Mouse (Mus musculus) ES-Bruce4 (cell line): ENCODE measurements around the gene Llgl2. TPM values are rescaled to one million over a fixed set of nuclear protein-coding genes. Genes with fewer than 3 reads are reported as not detected.

Source experiments
- H3K27ac ChIP-seq: 2 replicates; pipeline ENCODE4 v1.5.1; 2012; ENCODE audit warnings: low read length, inconsistent platforms; ENCODE audit not compliant: insufficient read depth
- H3K27me3 ChIP-seq: 2 replicates; pipeline ENCODE4 v1.6.1; 2012; ENCODE audit warnings: mild to moderate bottlenecking, low read length, inconsistent platforms; ENCODE audit not compliant: control insufficient read depth, poor library complexity, insufficient read depth, severe bottlenecking
- H3K36me3 ChIP-seq: 2 replicates; pipeline ENCODE4 v1.6.1; 2012; ENCODE audit warnings: inconsistent platforms, mild to moderate bottlenecking, low read length, moderate library complexity; ENCODE audit not compliant: control insufficient read depth, poor library complexity, insufficient read depth, severe bottlenecking
- H3K4me1 ChIP-seq: one replicate; pipeline ENCODE4 v1.8.1; 2011; ENCODE audit warnings: low read length; ENCODE audit not compliant: control insufficient read depth, insufficient read depth
- H3K4me3 ChIP-seq: 2 replicates; pipeline ENCODE4 v1.5.1; 2011; ENCODE audit warnings: low read depth, mild to moderate bottlenecking, low read length
- H3K9ac ChIP-seq: 2 replicates; pipeline ENCODE4 v1.6.1; 2012; ENCODE audit warnings: low read depth, mild to moderate bottlenecking, inconsistent platforms; ENCODE audit not compliant: poor library complexity, severe bottlenecking
- H3K9me3 ChIP-seq: replicated peaks from 2 replicates; pipeline ENCODE4 v1.6.1; 2012; ENCODE audit warnings: mild to moderate bottlenecking, low read length, inconsistent platforms; ENCODE audit not compliant: control insufficient read depth, poor library complexity, insufficient read depth, severe bottlenecking
- CTCF ChIP-seq: IDR thresholded peaks from one replicate; pipeline ENCODE4 v1.8.1; 2011; ENCODE audit warnings: low read depth, low read length
- EP300 ChIP-seq: IDR thresholded peaks from 2 replicates; pipeline ENCODE4 v1.6.1; 2011; ENCODE audit warnings: low read depth, low read length; ENCODE audit not compliant: insufficient read depth
- POLR2A ChIP-seq: IDR thresholded peaks from one replicate; pipeline ENCODE4 v1.8.1; 2011; ENCODE audit warnings: low read length; ENCODE audit not compliant: insufficient read depth
- polyA plus RNA-seq: library from polyadenylated mRNA; stranded (reverse); fragments of >200 nt; gene quantifications from 2 replicates; pipeline ENCODE4 v1.2.4, GENCODE M21; 2011; ENCODE audit warnings: low read depth; ENCODE audit not compliant: missing spikeins, insufficient read depth, insufficient read length

Gene Llgl2
- polyA plus RNA-seq, 1 experiment = 99.1 TPM

- H3K4me3 ChIP-seq = no peak overlapping the region
- TF ChIP-seq EP300 = no peak
- no peak for TF ChIP-seq POLR2A
- no peak for TF ChIP-seq CTCF
- no peak overlapping the region for H3K27ac ChIP-seq
- H3K36me3 ChIP-seq = peaks cover 10% of the 10 kb centered on the region; the same call in 1 of the 2 replicates
- no peaks in the 10 kb centered on the region for H3K9me3 ChIP-seq
- H3K4me1 ChIP-seq = no peaks in the 10 kb centered on the region
- no peaks in the 10 kb centered on the region for H3K27me3 ChIP-seq
- no peak overlapping the region for H3K9ac ChIP-seq
Observed at GRCm38 (mm10) chr11:115819915-115820623, 3.8 kb upstream of the Llgl2 start.

DNA sequence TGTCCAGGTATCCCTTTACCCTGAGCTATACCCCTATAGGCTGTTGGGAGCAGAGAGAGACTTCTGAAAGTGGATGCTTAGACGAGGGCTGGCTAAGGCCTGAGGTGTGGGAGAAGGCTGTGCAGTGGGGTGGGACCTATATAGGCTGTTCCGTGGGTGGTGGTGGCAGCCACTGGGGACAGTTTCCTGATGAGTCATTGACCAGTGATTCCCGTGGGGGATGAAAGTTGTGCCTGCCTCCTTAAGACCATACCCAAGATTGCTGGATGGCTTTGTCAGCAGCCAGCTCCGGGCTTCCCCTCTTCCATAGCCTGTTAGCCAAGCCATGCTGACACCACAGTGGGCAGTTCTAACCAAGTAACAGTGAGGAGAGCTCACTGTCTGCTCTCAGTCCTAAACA lies 2.8 kb upstream of the Llgl2 start:
- TF ChIP-seq CTCF (no peak), POLR2A (no peak), EP300 (no peak)
- H3K36me3 ChIP-seq = peaks cover 10% of the 10 kb centered on the region; the same call in 1 of the 2 replicates
- H3K27ac ChIP-seq = no peak overlapping the region
- H3K27me3 ChIP-seq = no peaks in the 10 kb centered on the region
- no peak overlapping the region for H3K9ac ChIP-seq
- H3K4me1 ChIP-seq = no peaks in the 10 kb centered on the region
- no peaks in the 10 kb centered on the region for H3K9me3 ChIP-seq
- H3K4me3 ChIP-seq = no peak overlapping the region

DNA sequence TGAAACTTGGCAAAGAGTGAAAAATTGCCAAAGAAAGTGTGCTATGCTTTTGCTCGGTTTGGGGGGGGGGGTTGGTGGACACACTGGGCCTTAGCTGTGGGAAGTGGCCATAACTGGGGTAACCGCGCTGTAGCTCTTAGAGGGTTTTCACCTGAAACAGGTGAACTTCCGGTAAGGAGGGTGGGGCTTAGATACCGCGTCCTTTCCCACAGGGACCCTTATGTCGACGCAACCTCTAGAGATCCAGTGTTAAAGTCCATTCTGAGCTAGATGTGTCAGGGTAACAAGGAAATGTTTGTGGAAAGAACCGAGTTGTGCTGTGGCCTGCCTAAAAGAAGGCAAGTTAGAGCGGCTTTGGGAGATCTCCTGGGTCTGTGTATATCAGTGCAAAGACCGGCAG lies 964 bp downstream of the Llgl2 start:
- Histone ChIP-seq H3K27ac (no peak overlapping the region), H3K36me3 (peaks cover 8% of the 10 kb centered on the region; the same call in 1 of the 2 replicates), H3K9ac (peak overlapping the region; percentile 85), H3K27me3 (no peaks in the 10 kb centered on the region), H3K4me1 (peaks cover 6% of the 10 kb centered on the region), H3K9me3 (no peaks in the 10 kb centered on the region), H3K4me3 (peak overlapping the region; percentile 90)
- TF ChIP-seq CTCF = no peak
- TF ChIP-seq EP300 = no peak
- no peak for TF ChIP-seq POLR2A

GRCm38 (mm10) chr11:115826487-115826886 lies 2.6 kb downstream of the Llgl2 start:
- no peak for TF ChIP-seq POLR2A
- Histone ChIP-seq H3K4me1 (peaks cover 9% of the 10 kb centered on the region), H3K9ac (no peak overlapping the region), H3K4me3 (no peak overlapping the region), H3K27me3 (no peaks in the 10 kb centered on the region), H3K9me3 (no peaks in the 10 kb centered on the region), H3K36me3 (no peaks in the 10 kb centered on the region), H3K27ac (peak overlapping the region; percentile 15; the same call in 1 of the 2 replicates)

- TF ChIP-seq EP300 (no peak), CTCF (no peak), POLR2A (no peak)
- H3K9me3 ChIP-seq = no peaks in the 10 kb centered on the region
- H3K4me1 ChIP-seq = peaks cover 15% of the 10 kb centered on the region
- H3K36me3 ChIP-seq = no peaks in the 10 kb centered on the region
- H3K4me3 ChIP-seq = no peak overlapping the region
- no peak overlapping the region for H3K9ac ChIP-seq
- no peaks in the 10 kb centered on the region for H3K27me3 ChIP-seq
- no peak overlapping the region for H3K27ac ChIP-seq
Observed at GRCm38 (mm10) chr11:115827624-115828023, 3.8 kb downstream of the Llgl2 start.

DNA sequence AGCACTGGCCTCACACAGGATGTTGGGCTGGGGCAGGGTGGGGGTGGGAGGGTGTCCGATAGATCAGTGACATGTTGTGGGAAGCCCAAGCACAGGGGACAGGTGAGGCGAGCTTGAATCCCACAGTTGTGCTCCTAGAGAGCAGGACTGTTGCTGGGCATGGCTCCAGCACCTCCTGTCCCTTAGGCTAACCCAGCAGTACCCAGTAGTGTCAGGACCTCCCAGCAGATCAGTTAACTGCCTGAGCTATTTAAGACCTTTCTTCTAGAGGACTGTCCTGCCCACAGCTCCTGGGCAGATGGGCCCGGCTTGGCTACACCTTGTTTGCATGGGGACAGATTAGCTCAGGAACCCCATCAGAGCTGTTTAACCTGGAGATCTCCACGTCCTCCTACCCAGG lies 5.2 kb downstream of the Llgl2 start:
- TF ChIP-seq POLR2A (no peak), EP300 (no peak), CTCF (no peak)
- Histone ChIP-seq H3K27me3 (no peaks in the 10 kb centered on the region), H3K9me3 (no peaks in the 10 kb centered on the region), H3K4me1 (peaks cover 15% of the 10 kb centered on the region), H3K27ac (peak overlapping the region; percentile 1; the same call in 1 of the 2 replicates), H3K4me3 (no peak overlapping the region), H3K9ac (no peak overlapping the region), H3K36me3 (no peaks in the 10 kb centered on the region)
